Mouse (Mus musculus) stomach, postnatal 0 days (tissue): ENCODE results near the gene Tmem252.

Experiments used
- CTCF ChIP-seq: IDR thresholded peaks from 2 replicates; pipeline ENCODE4 v1.5.1; 2016; ENCODE audit warnings: antibody characterized with exemption, low read depth, mild to moderate bottlenecking, moderate library complexity
- EP300 ChIP-seq: optimal IDR thresholded peaks from 2 replicates; pipeline ENCODE3; 2016; ENCODE audit warnings: antibody characterized with exemption

DNA sequence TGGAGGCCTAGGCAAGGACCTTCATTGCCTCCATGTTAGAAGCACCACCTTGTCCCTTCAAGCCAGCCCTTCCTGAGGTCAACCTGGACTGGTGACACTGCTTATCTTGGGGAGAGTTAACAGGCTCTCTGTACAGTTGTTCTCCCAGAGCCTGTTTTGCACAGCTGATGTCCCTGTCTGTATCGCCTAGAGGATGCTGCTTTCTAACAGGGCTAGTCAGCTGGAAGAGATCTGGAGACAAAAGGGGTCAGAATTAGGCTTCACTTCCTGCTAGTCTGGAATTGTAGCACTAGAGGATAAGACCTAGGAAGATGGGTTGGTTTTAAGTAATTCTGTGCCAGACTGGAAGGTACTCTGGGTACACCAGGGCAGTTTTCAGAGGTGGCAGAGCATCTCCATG is 24.1 kb downstream of the Tmem252 start:
- TF ChIP-seq EP300 (no peak), CTCF (no peak)
